Mouse (Mus musculus) hematopoietic multipotent progenitor cell, adult 10-12 weeks (in vitro differentiated cells): ENCODE results near the gene Mipep. TPM values are rescaled to one million over a fixed set of nuclear protein-coding genes. Genes with fewer than 3 reads are reported as not detected.

ENCODE experiments used
- polyA plus RNA-seq: library from polyadenylated mRNA; stranded (reverse); fragments of >175 nt; gene quantifications from 2 replicates; pipeline ENCODE4 v1.2.3, GENCODE M21; 2012; ENCODE audit warnings: low replicate concordance

Gene Mipep
- polyA plus RNA-seq, result 5.3 and 12.2 TPM in 2 replicates

DNA sequence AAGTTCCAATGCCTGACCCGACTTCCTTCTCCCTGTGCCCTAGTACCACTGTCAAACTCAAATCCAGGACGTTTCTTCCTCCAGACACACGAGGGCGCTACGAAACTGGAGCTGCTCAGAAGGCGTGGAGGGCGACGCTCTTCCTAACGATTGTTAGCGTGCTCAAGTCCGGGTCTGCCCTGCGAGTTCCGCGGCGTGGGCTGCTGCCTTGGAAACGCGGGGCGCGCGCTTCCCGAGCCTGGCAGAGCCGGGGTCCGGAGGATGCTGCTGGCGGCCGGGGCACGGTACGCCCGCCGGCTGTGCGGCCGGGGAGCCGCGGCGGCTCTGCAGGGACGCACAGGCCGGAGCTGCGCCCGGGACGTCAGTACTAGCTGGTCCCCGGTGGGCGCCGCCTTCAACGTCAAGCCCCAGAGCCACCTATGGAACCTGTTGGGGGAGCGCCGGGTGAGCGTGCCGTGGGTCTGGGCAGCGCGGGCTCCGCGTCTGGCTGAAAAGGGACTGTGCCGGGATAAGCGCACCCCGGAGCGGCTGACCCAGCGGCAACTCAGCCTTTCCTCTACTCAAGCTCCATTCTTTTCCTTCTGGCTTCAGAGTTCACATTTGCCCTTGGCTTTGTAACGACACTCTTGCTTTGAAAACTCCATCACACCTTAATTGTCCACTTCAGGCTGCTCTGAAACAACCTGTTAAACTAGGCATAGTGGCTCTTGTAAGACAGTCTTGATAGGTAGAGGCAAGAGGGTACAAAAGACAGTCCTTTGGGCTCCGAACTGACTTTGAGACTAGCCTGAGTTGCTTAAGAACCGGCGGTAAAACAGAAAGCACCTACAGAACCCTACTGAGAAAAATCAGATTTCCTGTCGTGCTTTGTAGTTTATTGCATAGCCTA lies at the start of gene Mipep:
Gene Mipep (plus strand): TSS at position 147 of the 889 bp plus-strand sequence.

DNA sequence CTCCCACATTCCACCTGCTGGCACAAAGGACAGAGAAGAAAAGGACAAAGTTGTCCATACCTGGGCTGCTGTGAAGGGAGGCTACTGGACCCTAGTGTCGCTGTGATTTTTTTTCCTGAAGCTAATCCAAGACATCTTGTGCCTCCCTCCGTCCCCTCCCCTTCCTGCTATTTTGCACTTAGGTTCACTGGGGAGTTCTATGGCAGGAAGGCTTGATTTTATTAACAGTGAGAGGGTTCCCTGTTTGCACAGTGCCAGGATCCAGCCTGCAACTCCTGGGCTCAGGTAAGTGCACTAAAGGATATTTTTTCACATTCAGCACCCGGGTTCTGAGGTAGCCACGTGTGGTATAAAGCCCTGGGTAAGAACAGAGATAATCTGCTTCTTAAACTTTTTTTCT lies 16.5 kb upstream of the Mipep start, which contains the start of gene C1qtnf9:
Gene C1qtnf9 (plus strand): TSS at position 251 of the 400 bp plus-strand sequence.

Other genes with a start within 250 kb of the Mipep start
- gene Spata13, start 150.6 kb upstream of the Mipep start, polyA plus RNA-seq, result 55.0 and 59.2 TPM in 2 replicates
- 0.24 and 0.29 TPM in 2 replicates for gene C1qtnf9, start 16.4 kb upstream of the Mipep start, polyA plus RNA-seq